Mouse (Mus musculus) G1E (cell line): ENCODE data around the gene 1700012A03Rik. TPM values are rescaled to one million over a fixed set of nuclear protein-coding genes. Genes with fewer than 3 reads are reported as not detected.

Source experiments
- ATAC-seq: 2 replicates; pipeline ENCODE4 v1.8.0; 2016; ENCODE audit warnings: mild to moderate bottlenecking; ENCODE audit not compliant: insufficient number of reproducible peaks, poor library complexity, low FRiP score, severe bottlenecking; ENCODE audit errors: extremely low read depth
- DNase-seq: peaks from one replicate; pipeline ENCODE4 v3.0.0; 2012; ENCODE audit warnings: low spot score
- H3K27me3 ChIP-seq: 2 replicates; pipeline ENCODE4 v1.6.1; 2012; ENCODE audit warnings: mild to moderate bottlenecking, low read length, inconsistent platforms; ENCODE audit not compliant: insufficient read depth
- H3K36me3 ChIP-seq: replicated peaks from 2 replicates; pipeline ENCODE3; 2012; ENCODE audit warnings: mild to moderate bottlenecking, inconsistent platforms
- H3K4me1 ChIP-seq: 2 replicates; pipeline ENCODE4 v1.6.1; 2012; ENCODE audit warnings: low read depth, low read length, inconsistent platforms, mixed read lengths; ENCODE audit not compliant: insufficient read depth
- H3K4me3 ChIP-seq: 2 replicates; pipeline ENCODE4 v1.5.1; 2012; ENCODE audit warnings: low read depth, mild to moderate bottlenecking, inconsistent platforms, low read length, moderate library complexity, mixed read lengths
- H3K9me3 ChIP-seq: replicated peaks from 2 replicates; pipeline ENCODE4 v1.6.1; 2012; ENCODE audit warnings: inconsistent platforms
- CTCF ChIP-seq: IDR thresholded peaks from 2 replicates; pipeline ENCODE4 v1.5.1; 2012; ENCODE audit warnings: low read depth, low read length, inconsistent platforms, mixed read lengths
- GATA1 ChIP-seq: IDR thresholded peaks from 2 replicates; pipeline ENCODE4 v1.6.1; 2012; ENCODE audit warnings: borderline replicate concordance, low read length, inconsistent platforms, mixed read lengths
- GATA2 ChIP-seq: IDR thresholded peaks from 2 replicates; pipeline ENCODE4 v1.6.1; 2012; ENCODE audit warnings: low read depth, low read length, inconsistent platforms, borderline replicate concordance
- POLR2AphosphoS5 ChIP-seq: IDR thresholded peaks from 2 replicates; pipeline ENCODE4 v1.6.1; 2012; ENCODE audit warnings: low read depth, low read length, inconsistent platforms; ENCODE audit not compliant: insufficient replicate concordance
- TAL1 ChIP-seq: conservative IDR thresholded peaks from 2 replicates; pipeline ENCODE4 v1.6.1; 2012; ENCODE audit warnings: low read depth, low read length, inconsistent platforms, mixed read lengths
- polyA plus RNA-seq: library from polyadenylated mRNA; stranded (reverse); fragments of >175 nt; gene quantifications from 2 replicates; pipeline ENCODE4 v1.2.3, GENCODE M21; 2012
- total RNA-seq, 2 experiments: library from RNA; stranded (forward) in 1 of 2; stranded (reverse) in 1 of 2; fragments of 200-1000 nt in 1 of 2; fragments of >200 nt in 1 of 2; fragmentation: Nextera tagmentation in 1 of 2; gene quantifications; 2 replicates each; pipeline ENCODE4 v1.2.3; 2014 to 2017

Gene 1700012A03Rik
- total and polyA plus RNA-seq, 3 experiments, result not detected

GRCm38 (mm10) chr6:32065789-32066510, 15.9 kb downstream of the 1700012A03Rik start:
- no peak for ATAC-seq

GRCm38 (mm10) chr6:32072161-32072560, 22.1 kb downstream of the 1700012A03Rik start:
- TF ChIP-seq TAL1, result no peak
- no peak for TF ChIP-seq GATA1
- no peak for TF ChIP-seq GATA2
- no peak for TF ChIP-seq POLR2AphosphoS5
- TF ChIP-seq CTCF, result no peak
- no peaks in the 10 kb centered on the region for H3K9me3 ChIP-seq
- H3K4me3 ChIP-seq, result no peak overlapping the region
- no peaks in the 10 kb centered on the region for H3K27me3 ChIP-seq
- H3K36me3 ChIP-seq, result no peaks in the 10 kb centered on the region
- DNase-seq (no peak), ATAC-seq (no peak)
- no peaks in the 10 kb centered on the region for H3K4me1 ChIP-seq

More at GRCm38 (mm10) chr6:32065789-32066510, 15.9 kb downstream of the 1700012A03Rik start:
- H3K4me3 ChIP-seq, result no peak overlapping the region
- DNase-seq, result no peak
- H3K4me1 ChIP-seq, result no peaks in the 10 kb centered on the region
- TF ChIP-seq GATA2 (no peak), CTCF (no peak), TAL1 (no peak), GATA1 (no peak), POLR2AphosphoS5 (no peak)
- no peaks in the 10 kb centered on the region for H3K36me3 ChIP-seq
- H3K27me3 ChIP-seq, result 0 out of 2 replicates have a peak, but pooled peaks cover 5% of the 10 kb centered on the region
- H3K9me3 ChIP-seq, result no peaks in the 10 kb centered on the region

GRCm38 (mm10) chr6:32093312-32093711, 43.3 kb downstream of the 1700012A03Rik start:
- no peaks in the 10 kb centered on the region for H3K4me1 ChIP-seq
- ATAC-seq, result no peak
- H3K27me3 ChIP-seq, result no peaks in the 10 kb centered on the region
- no peaks in the 10 kb centered on the region for H3K36me3 ChIP-seq
- no peaks in the 10 kb centered on the region for H3K9me3 ChIP-seq
- TF ChIP-seq POLR2AphosphoS5 (no peak), CTCF (no peak), GATA1 (no peak), TAL1 (no peak), GATA2 (no peak)
- H3K4me3 ChIP-seq, result no peak overlapping the region
- DNase-seq, result no peak

GRCm38 (mm10) chr6:32105547-32106275, 55.7 kb downstream of the 1700012A03Rik start:
- no peaks in the 10 kb centered on the region for H3K27me3 ChIP-seq
- TF ChIP-seq POLR2AphosphoS5 (no peak), TAL1 (no peak), GATA1 (no peak), GATA2 (no peak), CTCF (no peak)
- H3K4me1 ChIP-seq, result no peaks in the 10 kb centered on the region
- no peak overlapping the region for H3K4me3 ChIP-seq
- no peaks in the 10 kb centered on the region for H3K36me3 ChIP-seq
- ATAC-seq (no peak), DNase-seq (no peak)
- no peaks in the 10 kb centered on the region for H3K9me3 ChIP-seq
